Mouse (Mus musculus) right cerebral cortex, postnatal 36 days (tissue): ENCODE measurements around the gene S100a1.

Source experiments
- DNase-seq, 2 experiments: peaks; one replicate each; pipeline ENCODE4 v3.0.0; 2022; ENCODE audit warnings: low spot score in 2 of 2, mixed read lengths in 1 of 2

The S100a1 gene

GRCm38 (mm10) chr3:90465686-90466310 is 48.4 kb downstream of the S100a1 start, which contains the start of gene Npr1:
Gene Npr1 (minus strand): TSS chr3:90465866.
- no peak for DNase-seq

- DNase-seq = no peak
Measured at GRCm38 (mm10) chr3:90465081-90465685, 49.0 kb downstream of the S100a1 start.

- no peak for DNase-seq
Measured at GRCm38 (mm10) chr3:90464552-90465080, 49.6 kb downstream of the S100a1 start.

- no peak for DNase-seq
Measured at GRCm38 (mm10) chr3:90462579-90462978, 51.6 kb downstream of the S100a1 start.

GRCm38 (mm10) chr3:90461935-90462334 is 52.3 kb downstream of the S100a1 start:
- no peak for DNase-seq
